Mouse (Mus musculus) forebrain, embryonic 14.5 days (tissue): ENCODE data around the gene Gck. TPM values are rescaled to one million over a fixed set of nuclear protein-coding genes. Genes with fewer than 3 reads are reported as not detected.
A peak's percentile ranks its signal among the peaks of the same experiment; 100 is the strongest.
"Not testable (repeated sequence)": the region's sequence is repeated elsewhere in the genome, so short reads cannot be mapped to it uniquely, and the experiment has no call there.

Source experiments
- ATAC-seq: fragments of 200-750 bp; cut with Nextera tagmentation; 2 replicates; pipeline ENCODE4 v1.8.0; 2017; ENCODE audit warnings: mild to moderate bottlenecking, moderate library complexity
- DNase-seq: peaks from one replicate; pipeline ENCODE4 v3.0.0-alpha.2; 2015; ENCODE audit warnings: low spot score
- H3K27ac ChIP-seq: fragments of 300-500 bp; sonication (generic); 2 replicates; pipeline ENCODE4 v1.5.1; 2014; ENCODE audit warnings: low read depth, mild to moderate bottlenecking, control low read depth, low read length, moderate library complexity
- H3K27me3 ChIP-seq: fragments of 300-500 bp; sonication (generic); replicated peaks from 2 replicates; pipeline ENCODE4 v1.6.1; 2014; ENCODE audit warnings: low read length, control low read depth, mixed read lengths; ENCODE audit not compliant: control insufficient read depth, insufficient read depth
- H3K36me3 ChIP-seq: fragments of 300-500 bp; sonication (generic); 2 replicates; pipeline ENCODE4 v1.6.1; 2014; ENCODE audit warnings: low read length, control low read depth; ENCODE audit not compliant: control insufficient read depth, insufficient read depth
- H3K4me1 ChIP-seq: fragments of 300-500 bp; sonication (generic); 2 replicates; pipeline ENCODE4 v1.6.1; 2014; ENCODE audit warnings: antibody characterized with exemption, low read length, control low read depth; ENCODE audit not compliant: control insufficient read depth, insufficient read depth
- H3K4me2 ChIP-seq: fragments of 300-500 bp; sonication (generic); 2 replicates; pipeline ENCODE4 v1.6.1; 2014; ENCODE audit warnings: mild to moderate bottlenecking, control low read depth, low read length
- H3K4me3 ChIP-seq: fragments of 300-500 bp; sonication (generic); 2 replicates; pipeline ENCODE4 v1.5.1; 2014; ENCODE audit warnings: low read depth, low read length, control low read depth
- H3K9ac ChIP-seq: fragments of 300-500 bp; sonication (generic); 2 replicates; pipeline ENCODE4 v1.6.1; 2014; ENCODE audit warnings: mild to moderate bottlenecking, low read length, control low read depth, moderate library complexity
- H3K9me3 ChIP-seq: fragments of 300-500 bp; sonication (generic); replicated peaks from 2 replicates; pipeline ENCODE4 v1.6.1; 2016; ENCODE audit warnings: low read length, control low read depth, mixed read lengths; ENCODE audit not compliant: control insufficient read depth
- WGBS: fragments of 180-500 bp; shearing (Covaris S2); extraction: QIAGEN DNeasy Blood & Tissue Kit; methylation state at CpG from one replicate; pipeline ENCODE4 v1.1.7; 2014; 5-methylcytosine and 5-hydroxymethylcytosine counted together
- polyA plus RNA-seq: library from polyadenylated mRNA; unstranded; fragments of >200 nt; fragmentation: Nextera tagmentation; extraction: Ambion mirVana; gene quantifications from 2 replicates; pipeline ENCODE4 v1.2.1, GENCODE M21; 2014

Gene Gck
- polyA plus RNA-seq, 1 experiment from 2014 or later, result 6.5 TPM

DNA sequence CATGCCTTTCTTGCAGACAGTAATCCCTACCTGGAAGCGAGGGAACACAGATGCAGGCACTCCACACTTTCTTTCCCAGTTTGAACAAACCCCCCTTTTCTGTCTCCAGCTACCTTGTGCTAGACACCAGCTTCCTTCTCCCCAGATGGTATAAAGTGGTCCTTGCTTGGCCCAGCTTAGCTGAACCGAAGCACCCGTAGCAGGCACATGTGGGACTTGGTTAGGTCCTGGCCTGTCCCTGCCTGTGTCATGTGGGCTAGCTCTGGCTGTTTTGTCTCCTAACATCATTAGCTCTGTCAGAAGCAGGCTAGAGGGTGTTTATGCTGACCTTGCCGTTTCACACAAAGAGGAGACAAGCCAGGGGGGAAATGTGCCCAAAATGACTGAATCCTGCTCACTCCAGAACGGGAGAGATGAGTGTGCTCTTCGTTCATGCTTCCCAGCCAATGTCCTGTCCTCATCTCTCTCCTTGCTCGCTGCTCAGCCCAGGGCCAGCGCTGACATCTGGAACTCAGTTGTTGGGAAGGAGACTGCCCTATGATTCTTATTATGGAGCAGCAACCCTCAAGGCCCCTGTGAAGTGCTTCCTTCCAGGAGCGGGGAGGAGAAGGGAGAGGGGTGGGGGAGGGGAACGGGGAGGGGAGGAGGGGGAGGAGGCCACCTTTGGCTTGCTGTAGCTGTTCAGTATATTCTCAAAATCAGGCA lies 1.2 kb downstream of the Gck start:
- no peak overlapping the region for H3K9ac ChIP-seq
- H3K4me2 ChIP-seq, result no peak overlapping the region
- H3K27me3 ChIP-seq, result no peaks in the 10 kb centered on the region
- DNase-seq (no peak), ATAC-seq (no peak)
- H3K36me3 ChIP-seq, result no peaks in the 10 kb centered on the region
- no peaks in the 10 kb centered on the region for H3K9me3 ChIP-seq
- no peak overlapping the region for H3K4me3 ChIP-seq
- H3K4me1 ChIP-seq, result peaks cover 4% of the 10 kb centered on the region
- H3K27ac ChIP-seq, result no peak overlapping the region
- 67% methylated on average over 8 of the region's 10 CpGs for WGBS

GRCm38 (mm10) chr11:5947796-5948195 lies 2.1 kb downstream of the Gck start:
- Histone ChIP-seq H3K27me3 (no peaks in the 10 kb centered on the region), H3K27ac (no peak overlapping the region), H3K9me3 (no peaks in the 10 kb centered on the region), H3K36me3 (no peaks in the 10 kb centered on the region), H3K4me1 (peaks cover 4% of the 10 kb centered on the region), H3K9ac (no peak overlapping the region), H3K4me2 (no peak overlapping the region), H3K4me3 (no peak overlapping the region)
- DNase-seq, result no peak
- 67% methylated on average over 4 of the region's 4 CpGs for WGBS
- ATAC-seq, result no peak

- H3K9me3 ChIP-seq, result no peaks in the 10 kb centered on the region
- no peaks in the 10 kb centered on the region for H3K36me3 ChIP-seq
- WGBS, result 86% methylated on average over 2 of the region's 2 CpGs
- ATAC-seq (no peak), DNase-seq (no peak)
- no peak overlapping the region for H3K27ac ChIP-seq
- H3K4me2 ChIP-seq, result no peak overlapping the region
- no peaks in the 10 kb centered on the region for H3K27me3 ChIP-seq
- H3K9ac ChIP-seq, result no peak overlapping the region
- H3K4me1 ChIP-seq, result peaks cover 4% of the 10 kb centered on the region
- no peak overlapping the region for H3K4me3 ChIP-seq
Measured at GRCm38 (mm10) chr11:5945096-5945495, 4.8 kb downstream of the Gck start.

- no peak for DNase-seq
- Histone ChIP-seq H3K4me2 (no peak overlapping the region), H3K27me3 (no peaks in the 10 kb centered on the region), H3K36me3 (no peaks in the 10 kb centered on the region), H3K9me3 (no peaks in the 10 kb centered on the region), H3K4me3 (no peak overlapping the region), H3K9ac (no peak overlapping the region), H3K4me1 (no peaks in the 10 kb centered on the region), H3K27ac (no peak overlapping the region)
- ATAC-seq, result no peak
- 58% methylated on average over 6 of the region's 6 CpGs for WGBS
Measured at GRCm38 (mm10) chr11:5942966-5943365, 6.9 kb downstream of the Gck start.

GRCm38 (mm10) chr11:5934531-5934930 lies 15.3 kb downstream of the Gck start:
- not testable (repeated sequence) for H3K27me3 ChIP-seq, ATAC-seq, DNase-seq, H3K9me3 ChIP-seq, H3K4me1 ChIP-seq, H3K4me3 ChIP-seq, H3K27ac ChIP-seq, H3K4me2 ChIP-seq, H3K36me3 ChIP-seq, H3K9ac ChIP-seq
- 94% methylated on average over 11 of the region's 11 CpGs for WGBS

- DNase-seq, result peak; percentile 12
- not testable (repeated sequence) for ATAC-seq
- WGBS, result 86% methylated on average over 6 of the region's 6 CpGs
Measured at GRCm38 (mm10) chr11:5931947-5932346, 17.9 kb downstream of the Gck start.

DNA sequence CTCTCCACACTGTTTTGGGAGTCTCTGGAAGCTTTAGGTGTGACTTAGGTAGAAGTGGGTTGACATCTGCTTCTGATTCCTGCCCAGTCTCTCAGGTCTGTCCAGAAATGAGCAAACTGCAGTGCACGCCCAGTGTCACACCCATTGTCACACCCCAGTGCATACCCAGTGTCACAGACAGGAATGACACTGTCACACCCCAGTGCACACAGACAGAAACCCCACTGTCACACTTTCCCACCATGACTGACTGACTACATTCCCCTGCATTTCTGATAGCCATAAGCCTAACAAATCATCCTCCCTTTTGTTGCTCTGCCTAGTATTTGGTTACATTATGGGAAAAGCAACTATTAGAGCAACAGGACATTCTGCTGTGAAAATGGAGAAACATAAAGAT lies 19.3 kb downstream of the Gck start:
- no peak overlapping the region for H3K4me3 ChIP-seq
- H3K36me3 ChIP-seq, result no peaks in the 10 kb centered on the region
- H3K27me3 ChIP-seq, result no peaks in the 10 kb centered on the region
- 83% methylated on average over 1 of the region's 1 CpGs for WGBS
- H3K4me2 ChIP-seq, result no peak overlapping the region
- no peaks in the 10 kb centered on the region for H3K4me1 ChIP-seq
- DNase-seq, result no peak
- H3K9me3 ChIP-seq, result no peaks in the 10 kb centered on the region
- H3K27ac ChIP-seq, result no peak overlapping the region
- H3K9ac ChIP-seq, result no peak overlapping the region
- ATAC-seq, result no peak

More at GRCm38 (mm10) chr11:5931947-5932346, 17.9 kb downstream of the Gck start:
- not testable (repeated sequence) for H3K4me1 ChIP-seq, H3K9me3 ChIP-seq, H3K27me3 ChIP-seq, H3K4me2 ChIP-seq, H3K9ac ChIP-seq, H3K4me3 ChIP-seq, H3K36me3 ChIP-seq, H3K27ac ChIP-seq

DNA sequence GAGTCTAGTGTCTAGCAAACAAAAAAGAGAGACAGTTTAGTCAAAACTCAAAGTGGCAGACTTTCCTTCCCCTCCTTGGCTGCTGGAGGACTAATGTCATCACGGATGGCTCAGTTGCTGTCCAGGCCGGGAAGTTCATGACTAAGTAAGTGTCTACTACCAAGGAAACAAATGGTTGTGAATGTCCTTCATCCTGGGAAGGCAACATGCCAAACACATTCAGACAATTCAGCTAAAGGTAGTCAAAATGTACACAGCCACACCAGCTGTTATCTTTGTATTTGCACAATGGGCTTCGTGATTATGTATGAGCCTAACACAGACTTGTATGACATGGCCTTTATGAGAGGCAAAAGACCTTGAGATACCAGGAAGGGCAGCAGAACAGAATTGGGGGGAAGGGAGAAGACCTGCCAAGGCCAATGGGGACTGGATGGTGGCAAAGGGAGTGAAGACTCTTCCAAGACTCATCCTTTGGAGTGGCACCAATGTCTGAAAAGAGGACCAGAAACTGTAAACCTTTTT lies 23.1 kb downstream of the Gck start:
- Histone ChIP-seq H3K36me3 (no peaks in the 10 kb centered on the region), H3K4me2 (no peak overlapping the region), H3K27me3 (no peaks in the 10 kb centered on the region), H3K9ac (no peak overlapping the region), H3K9me3 (no peaks in the 10 kb centered on the region), H3K4me1 (no peaks in the 10 kb centered on the region), H3K27ac (no peak overlapping the region), H3K4me3 (no peak overlapping the region)
- ATAC-seq (no peak), DNase-seq (no peak)
- WGBS, result 81% methylated on average over 3 of the region's 3 CpGs

GRCm38 (mm10) chr11:5924699-5925098 lies 25.2 kb downstream of the Gck start:
- no peak overlapping the region for H3K4me3 ChIP-seq
- DNase-seq (no peak), ATAC-seq (no peak)
- H3K4me2 ChIP-seq, result no peak overlapping the region
- no peak overlapping the region for H3K27ac ChIP-seq
- H3K9me3 ChIP-seq, result no peaks in the 10 kb centered on the region
- no peaks in the 10 kb centered on the region for H3K4me1 ChIP-seq
- WGBS, result 63% methylated on average over 8 of the region's 8 CpGs
- H3K36me3 ChIP-seq, result no peaks in the 10 kb centered on the region
- H3K9ac ChIP-seq, result no peak overlapping the region
- H3K27me3 ChIP-seq, result no peaks in the 10 kb centered on the region
